Mouse (Mus musculus) limb, embryonic 11.5 days (tissue): Measurements from ENCODE around the gene Ano10. TPM values are rescaled to one million over a fixed set of nuclear protein-coding genes. Genes with fewer than 3 reads are reported as not detected.
A peak's percentile ranks its signal among the peaks of the same experiment; 100 is the strongest.

Source experiments
- ATAC-seq: fragments of 200-750 bp; cut with Nextera tagmentation; 2 replicates; pipeline ENCODE4 v1.8.0; 2017; ENCODE audit warnings: low read depth; ENCODE audit not compliant: insufficient number of reproducible peaks, low FRiP score, low TSS enrichment
- DNase-seq: peaks from one replicate; pipeline ENCODE4 v3.0.0-alpha.2; 2015; ENCODE audit warnings: low spot score
- H3K27ac ChIP-seq: fragments of 300-500 bp; sonication (generic); replicated peaks from 2 replicates; pipeline ENCODE4 v1.5.1; 2014; ENCODE audit warnings: low read depth, mild to moderate bottlenecking, low read length
- H3K27me3 ChIP-seq: fragments of 300-500 bp; sonication (generic); 2 replicates; pipeline ENCODE4 v1.6.1; 2014; ENCODE audit warnings: mild to moderate bottlenecking, low read length, mixed read lengths; ENCODE audit not compliant: control insufficient read depth, insufficient read depth
- H3K36me3 ChIP-seq: fragments of 300-500 bp; sonication (generic); 2 replicates; pipeline ENCODE4 v1.6.1; 2014; ENCODE audit warnings: mild to moderate bottlenecking, low read length, moderate library complexity, mixed read lengths; ENCODE audit not compliant: control insufficient read depth, insufficient read depth
- H3K4me1 ChIP-seq: fragments of 300-500 bp; sonication (generic); 2 replicates; pipeline ENCODE4 v1.6.1; 2014; ENCODE audit warnings: low read length, mixed read lengths; ENCODE audit not compliant: control insufficient read depth, insufficient read depth
- H3K4me2 ChIP-seq: fragments of 300-500 bp; sonication (generic); 2 replicates; pipeline ENCODE4 v1.6.1; 2014; ENCODE audit warnings: low read depth, mild to moderate bottlenecking, moderate library complexity; ENCODE audit not compliant: severe bottlenecking
- H3K4me3 ChIP-seq: fragments of 300-500 bp; sonication (generic); 2 replicates; pipeline ENCODE4 v1.5.1; 2014; ENCODE audit warnings: low read depth, low read length
- H3K9ac ChIP-seq: fragments of 300-500 bp; sonication (generic); 2 replicates; pipeline ENCODE4 v1.6.1; 2014; ENCODE audit warnings: mild to moderate bottlenecking, low read length
- H3K9me3 ChIP-seq: fragments of 300-500 bp; sonication (generic); 2 replicates; pipeline ENCODE4 v1.6.1; 2016; ENCODE audit warnings: low read length; ENCODE audit not compliant: control insufficient read depth
- WGBS: fragments of 180-500 bp; shearing (Covaris S2); extraction: QIAGEN DNeasy Blood & Tissue Kit; methylation state at CpG from one replicate; pipeline ENCODE4 v1.1.7; 2014; 5-methylcytosine and 5-hydroxymethylcytosine counted together
- polyA plus RNA-seq: library from polyadenylated mRNA; unstranded; fragments of >200 nt; fragmentation: Nextera tagmentation; extraction: Ambion mirVana; gene quantifications from 2 replicates; pipeline ENCODE4 v1.2.1, GENCODE M21; 2014

Gene Ano10
- polyA plus RNA-seq, 1 experiment from 2014 or later = 26.8 TPM

DNA sequence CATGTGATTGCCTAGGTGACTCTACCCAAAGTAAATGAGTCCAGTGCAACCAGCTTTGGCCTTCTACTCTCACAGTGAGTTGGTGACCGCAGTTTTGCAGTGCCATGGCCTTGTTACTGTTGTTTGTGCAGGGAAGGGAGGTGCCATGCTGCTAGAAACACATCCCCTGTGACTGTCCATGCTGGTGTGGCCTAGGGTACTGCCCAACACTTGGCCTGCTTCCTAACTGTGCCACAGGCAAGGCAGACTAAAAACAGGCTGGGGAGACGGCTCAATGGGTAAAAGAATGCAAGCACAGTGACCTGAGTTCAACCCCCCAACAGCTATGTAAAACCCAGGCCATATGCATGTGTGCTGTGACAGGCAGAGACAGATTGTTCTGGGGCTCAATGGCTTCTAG, 74.3 kb downstream of the Ano10 start:
- Histone ChIP-seq H3K9ac (no peak overlapping the region), H3K27me3 (no peaks in the 10 kb centered on the region), H3K27ac (no peak overlapping the region), H3K9me3 (no peaks in the 10 kb centered on the region), H3K4me2 (no peak overlapping the region), H3K4me3 (no peak overlapping the region), H3K36me3 (no peaks in the 10 kb centered on the region), H3K4me1 (no peaks in the 10 kb centered on the region)
- DNase-seq (no peak), ATAC-seq (no peak)
- WGBS = 52% methylated on average over 2 of the region's 2 CpGs

DNA sequence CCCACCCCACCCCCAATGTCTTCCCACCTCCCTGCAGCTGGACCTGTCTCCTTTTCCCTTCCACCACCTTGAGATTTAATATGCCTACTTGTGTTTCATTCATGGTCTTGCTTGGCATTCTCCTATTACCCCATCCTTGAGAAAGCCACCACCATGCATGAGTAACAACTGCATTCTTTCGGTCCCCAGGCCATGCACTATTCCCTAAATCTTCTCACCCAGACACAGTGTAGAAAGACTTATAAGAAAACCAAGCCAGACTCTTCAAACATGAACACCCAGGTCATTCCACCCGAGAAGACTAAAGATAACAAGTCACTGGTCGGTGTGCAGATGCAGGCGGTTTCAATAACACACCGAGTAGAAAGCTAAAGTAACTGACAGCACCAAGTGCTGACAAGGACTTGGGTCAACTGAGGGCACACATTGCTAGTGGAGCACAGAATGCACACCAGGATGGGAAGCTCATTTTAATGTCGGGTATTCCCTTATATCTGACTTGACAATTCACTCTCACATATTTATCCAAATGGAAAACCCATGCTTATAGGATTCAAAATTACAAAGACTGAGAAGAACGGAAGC, 77.2 kb downstream of the Ano10 start:
- ATAC-seq (no peak), DNase-seq (no peak)
- no peaks in the 10 kb centered on the region for H3K27me3 ChIP-seq
- WGBS = 84% methylated on average over 7 of the region's 7 CpGs
- H3K27ac ChIP-seq = no peak overlapping the region
- no peaks in the 10 kb centered on the region for H3K36me3 ChIP-seq
- no peaks in the 10 kb centered on the region for H3K9me3 ChIP-seq
- no peak overlapping the region for H3K4me2 ChIP-seq
- no peak overlapping the region for H3K9ac ChIP-seq
- H3K4me1 ChIP-seq = no peaks in the 10 kb centered on the region
- no peak overlapping the region for H3K4me3 ChIP-seq

DNA sequence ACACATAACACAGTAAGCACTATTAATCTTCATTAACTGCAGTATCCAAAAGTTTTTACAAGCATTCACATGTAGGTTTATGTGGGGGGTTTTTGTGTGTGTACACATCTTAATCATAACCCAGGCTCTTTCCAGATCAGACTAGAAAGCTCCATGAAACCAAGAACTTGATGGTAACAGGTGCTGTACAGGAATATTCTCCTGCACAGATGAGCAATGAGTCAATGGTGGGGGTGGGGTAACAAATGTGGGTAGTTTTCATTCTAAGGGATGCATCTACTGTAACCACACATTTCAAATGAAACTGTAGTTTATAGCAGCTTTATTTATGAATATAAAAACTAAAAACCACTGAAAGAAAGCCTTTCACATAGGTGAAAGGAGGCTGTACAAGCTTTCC, 79.1 kb downstream of the Ano10 start:
- no peaks in the 10 kb centered on the region for H3K27me3 ChIP-seq
- no peaks in the 10 kb centered on the region for H3K36me3 ChIP-seq
- H3K9ac ChIP-seq = no peak overlapping the region
- no peak for DNase-seq
- H3K4me3 ChIP-seq = no peak overlapping the region
- no peak overlapping the region for H3K27ac ChIP-seq
- H3K9me3 ChIP-seq = no peaks in the 10 kb centered on the region
- no peak for ATAC-seq
- H3K4me1 ChIP-seq = no peaks in the 10 kb centered on the region
- no peak overlapping the region for H3K4me2 ChIP-seq

DNA sequence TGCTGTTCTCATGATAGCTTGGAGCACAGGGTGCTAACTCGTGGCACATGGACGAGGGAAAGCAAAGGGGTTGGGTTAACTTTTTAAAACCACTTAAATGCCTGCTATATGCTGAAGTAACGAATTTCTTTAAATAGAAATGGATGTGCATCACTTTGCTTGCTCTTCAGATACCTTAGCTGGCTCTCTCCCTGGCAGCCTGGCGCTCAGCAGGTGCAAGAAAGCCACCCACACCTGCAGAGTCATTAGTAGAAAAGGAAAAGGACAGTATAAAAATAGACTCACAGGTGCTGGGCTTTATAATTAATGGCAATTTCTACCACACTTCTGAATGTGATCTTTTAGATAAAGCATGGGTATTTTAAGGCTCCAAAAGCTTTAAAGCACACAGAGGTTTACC, 85.9 kb downstream of the Ano10 start:
- Histone ChIP-seq H3K27ac (no peak overlapping the region), H3K27me3 (no peaks in the 10 kb centered on the region), H3K9me3 (no peaks in the 10 kb centered on the region), H3K4me1 (no peaks in the 10 kb centered on the region), H3K36me3 (no peaks in the 10 kb centered on the region), H3K4me2 (no peak overlapping the region), H3K9ac (no peak overlapping the region), H3K4me3 (no peak overlapping the region)
- 73% methylated on average over 4 of the region's 4 CpGs for WGBS
- no peak for DNase-seq
- ATAC-seq = no peak

DNA sequence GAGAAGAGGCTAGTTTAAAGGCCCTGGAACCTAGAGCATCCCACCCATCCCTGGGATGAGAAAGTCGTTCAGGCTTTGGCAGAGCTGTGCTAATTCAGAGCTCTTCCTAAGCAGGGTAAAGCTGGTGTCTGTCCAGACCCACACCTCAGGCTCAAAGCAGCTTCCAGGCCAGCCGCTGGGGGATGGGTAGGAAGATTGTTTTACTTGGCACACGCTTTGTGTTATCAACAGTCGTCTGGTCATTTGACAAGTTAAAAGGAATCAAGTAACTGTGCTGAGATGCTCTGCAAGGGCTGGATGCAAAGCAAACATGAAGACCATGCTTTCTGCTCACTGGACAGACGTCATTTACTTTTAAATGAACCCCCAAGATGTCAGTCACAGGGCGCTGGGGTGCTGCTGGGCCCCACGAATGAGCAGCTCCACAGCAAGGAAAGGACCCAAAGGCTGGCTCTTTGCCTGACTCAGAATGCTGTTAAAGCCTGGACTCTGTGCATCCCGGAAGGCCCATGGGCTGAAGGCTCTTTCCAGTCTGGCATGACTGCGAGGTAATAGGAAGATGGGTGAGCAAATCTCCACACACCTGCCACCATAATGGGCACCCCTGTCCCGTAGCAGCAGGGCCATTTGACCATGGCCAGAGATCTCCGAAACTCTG, 88.6 kb downstream of the Ano10 start:
- no peak overlapping the region for H3K27ac ChIP-seq
- no peaks in the 10 kb centered on the region for H3K36me3 ChIP-seq
- WGBS = 55% methylated on average over 11 of the region's 11 CpGs
- DNase-seq (no peak), ATAC-seq (no peak)
- no peak overlapping the region for H3K4me3 ChIP-seq
- no peaks in the 10 kb centered on the region for H3K27me3 ChIP-seq
- no peak overlapping the region for H3K4me2 ChIP-seq
- H3K9me3 ChIP-seq = no peaks in the 10 kb centered on the region
- no peaks in the 10 kb centered on the region for H3K4me1 ChIP-seq
- H3K9ac ChIP-seq = no peak overlapping the region

DNA sequence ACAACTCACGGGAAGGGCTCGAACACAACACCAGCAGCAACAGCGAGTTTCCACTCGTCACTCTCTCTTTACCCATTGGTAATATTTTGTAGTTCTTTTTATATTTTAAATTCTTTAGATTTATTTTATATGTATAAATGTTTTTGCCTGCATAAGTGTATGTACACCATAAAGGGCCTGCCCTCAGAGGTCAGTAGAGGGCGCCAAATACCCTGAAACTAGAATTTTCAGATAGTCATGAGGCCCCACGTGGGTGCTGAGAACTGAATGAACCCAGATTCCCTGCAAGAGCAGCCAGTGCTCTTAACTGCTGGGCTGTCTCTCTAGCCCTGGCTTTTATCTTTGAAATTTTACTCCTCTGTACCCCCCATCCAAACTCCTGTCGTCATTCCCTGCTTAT, 89.7 kb downstream of the Ano10 start:
- H3K4me1 ChIP-seq = no peaks in the 10 kb centered on the region
- H3K27ac ChIP-seq = no peak overlapping the region
- no peak overlapping the region for H3K4me3 ChIP-seq
- 63% methylated on average over 7 of the region's 7 CpGs for WGBS
- no peak overlapping the region for H3K9ac ChIP-seq
- H3K36me3 ChIP-seq = no peaks in the 10 kb centered on the region
- DNase-seq (peak; percentile 35), ATAC-seq (no peak)
- H3K27me3 ChIP-seq = no peaks in the 10 kb centered on the region
- no peaks in the 10 kb centered on the region for H3K9me3 ChIP-seq
- no peak overlapping the region for H3K4me2 ChIP-seq

DNA sequence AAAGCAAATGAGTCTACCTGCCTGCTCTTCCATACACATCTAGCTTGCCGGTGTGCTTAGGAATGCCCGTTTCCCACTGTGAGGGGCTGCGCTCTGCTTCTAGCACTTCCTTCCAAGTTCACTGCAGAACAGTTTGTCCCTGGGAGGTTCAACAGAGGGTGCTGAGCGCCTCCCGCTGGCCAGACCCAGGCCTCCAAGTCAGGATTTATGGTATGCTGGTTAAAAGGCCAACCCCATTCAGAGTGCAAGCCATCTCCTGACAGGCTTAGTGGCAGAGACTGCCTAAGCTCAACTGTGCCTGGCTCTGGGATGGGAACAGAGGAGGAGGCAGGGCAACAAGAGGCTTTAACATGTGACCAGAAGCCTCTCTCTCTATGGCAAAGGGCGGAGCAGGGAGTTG, 95.0 kb downstream of the Ano10 start:
- no peaks in the 10 kb centered on the region for H3K4me1 ChIP-seq
- no peak overlapping the region for H3K27ac ChIP-seq
- no peak overlapping the region for H3K4me3 ChIP-seq
- H3K4me2 ChIP-seq = no peak overlapping the region
- DNase-seq = peak; percentile 59
- 15% methylated on average over 6 of the region's 6 CpGs for WGBS
- no peak overlapping the region for H3K9ac ChIP-seq
- H3K36me3 ChIP-seq = no peaks in the 10 kb centered on the region
- H3K27me3 ChIP-seq = no peaks in the 10 kb centered on the region
- no peaks in the 10 kb centered on the region for H3K9me3 ChIP-seq
- ATAC-seq = no peak

DNA sequence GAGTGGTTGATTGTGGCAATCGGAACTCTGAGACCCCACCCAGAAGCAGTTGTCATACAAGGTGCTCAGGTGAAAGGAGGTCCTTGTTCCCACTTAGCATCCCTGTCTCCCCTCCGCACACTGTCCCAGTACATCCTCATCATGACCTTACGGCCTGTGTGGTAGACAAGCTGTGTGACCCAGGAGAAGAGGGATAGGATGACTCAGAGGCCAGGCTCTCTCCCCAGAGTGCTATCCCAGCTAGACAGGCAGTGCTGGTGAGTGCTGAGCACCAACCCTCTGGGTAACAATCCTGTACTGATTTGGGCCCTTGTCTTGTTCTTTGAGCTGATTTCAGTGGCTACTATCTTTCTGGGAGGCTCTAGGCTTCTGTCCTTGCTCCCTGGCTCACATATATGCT, 95.6 kb downstream of the Ano10 start:
- Histone ChIP-seq H3K9ac (no peak overlapping the region), H3K36me3 (no peaks in the 10 kb centered on the region), H3K27me3 (no peaks in the 10 kb centered on the region), H3K4me3 (no peak overlapping the region), H3K4me2 (no peak overlapping the region), H3K4me1 (no peaks in the 10 kb centered on the region), H3K27ac (no peak overlapping the region), H3K9me3 (no peaks in the 10 kb centered on the region)
- 92% methylated on average over 3 of the region's 3 CpGs for WGBS
- DNase-seq (no peak), ATAC-seq (no peak)

DNA sequence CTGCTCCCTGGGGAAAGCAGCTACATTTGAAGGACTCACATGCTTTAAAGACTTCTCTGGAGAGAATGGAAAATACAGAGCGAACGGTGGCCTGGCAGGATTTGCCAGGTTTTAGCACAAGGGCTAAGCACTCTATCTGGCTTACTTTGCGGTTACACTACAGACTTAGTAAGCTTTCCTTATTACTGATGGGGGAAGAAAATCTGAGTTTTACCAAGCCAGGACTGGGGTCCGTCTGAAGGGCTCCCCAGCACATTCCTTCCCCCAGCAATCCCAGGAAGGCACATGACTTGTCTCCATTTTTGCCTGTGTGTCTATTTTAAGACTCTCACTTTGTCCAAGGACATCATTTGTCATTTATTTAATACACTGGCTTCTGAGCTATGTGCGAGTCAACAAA, 97.2 kb downstream of the Ano10 start:
- no peak for ATAC-seq

More for the DNA sequence above, 97.2 kb downstream of the Ano10 start:
- Histone ChIP-seq H3K27ac (no peak overlapping the region), H3K4me3 (no peak overlapping the region), H3K36me3 (no peaks in the 10 kb centered on the region), H3K9ac (no peak overlapping the region), H3K4me2 (no peak overlapping the region), H3K27me3 (no peaks in the 10 kb centered on the region), H3K4me1 (no peaks in the 10 kb centered on the region), H3K9me3 (no peaks in the 10 kb centered on the region)
- WGBS = 76% methylated on average over 5 of the region's 5 CpGs
- DNase-seq = no peak
